Mouse (Mus musculus) ES-Bruce4 (cell line): ENCODE measurements around the gene AW011738.

Experiments used
- CTCF ChIP-seq: IDR thresholded peaks from one replicate; pipeline ENCODE4 v1.8.1; 2011; ENCODE audit warnings: low read depth, low read length
- POLR2A ChIP-seq: IDR thresholded peaks from one replicate; pipeline ENCODE4 v1.8.1; 2011; ENCODE audit warnings: low read length; ENCODE audit not compliant: insufficient read depth

GRCm38 (mm10) chr4:156254361-156255077, 51.4 kb downstream of the AW011738 start:
- TF ChIP-seq CTCF: no peak
- no peak for TF ChIP-seq POLR2A
